Mouse (Mus musculus): ENCODE data around the gene Myt1. TPM values are rescaled to one million over a fixed set of nuclear protein-coding genes. Genes with fewer than 3 reads are reported as not detected.
A peak's percentile ranks its signal among the peaks of the same experiment; 100 is the strongest.

Myt1 gene
- polyA plus RNA-seq, 1 experiment from 2014 or later: 33.0 TPM

DNA sequence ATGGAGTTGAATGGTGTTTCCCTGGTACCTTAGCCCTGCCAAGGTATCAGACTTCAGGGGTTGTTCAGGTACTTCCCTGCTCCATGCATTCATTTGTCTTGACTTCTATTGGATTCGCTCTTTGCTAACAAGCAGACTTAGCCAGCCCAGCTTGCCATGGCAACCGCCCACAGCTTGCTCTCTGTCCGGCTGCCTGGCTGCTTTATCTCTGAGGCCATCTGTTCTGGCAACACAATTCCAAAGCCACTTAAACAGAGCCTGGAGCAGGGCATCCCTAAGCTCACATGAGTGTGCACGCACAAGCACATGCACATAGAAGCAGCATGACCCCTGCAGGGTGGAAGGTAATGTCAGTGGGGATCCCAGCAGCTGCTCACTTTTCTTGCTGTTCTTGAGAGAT, 4.1 kb upstream of the Myt1 start:
- no peaks in the 10 kb centered on the region for H3K36me3 ChIP-seq
- H3K27me3 ChIP-seq (ENCODE audit: insufficient read depth, poor library complexity, severe bottlenecking): no peaks in the 10 kb centered on the region
- peak overlapping the region; percentile 78 for H3K27ac ChIP-seq
- no peak overlapping the region for H3K4me3 ChIP-seq
- peak; percentile 66 for DNase-seq (ENCODE audit: low spot score)
- WGBS: 27% methylated on average over 4 of the region's 4 CpGs
- no peaks in the 10 kb centered on the region for H3K9me3 ChIP-seq
- peaks cover 51% of the 10 kb centered on the region for H3K4me1 ChIP-seq (replicated peaks)

GRCm38 (mm10) chr2:181763886-181764527, 875 bp downstream of the Myt1 start:
- Histone ChIP-seq H3K4me3 (peak overlapping the region; percentile 54), H3K36me3 (no peaks in the 10 kb centered on the region), H3K4me1 (replicated peaks) (peaks cover 68% of the 10 kb centered on the region), H3K27ac (peak overlapping the region; percentile 89), H3K9me3 (no peaks in the 10 kb centered on the region), H3K27me3 (ENCODE audit: insufficient read depth, poor library complexity, severe bottlenecking) (no peaks in the 10 kb centered on the region)
- 17% methylated on average over 14 of the region's 14 CpGs for WGBS
- peak; percentile 59 for DNase-seq (ENCODE audit: low spot score)

DNA sequence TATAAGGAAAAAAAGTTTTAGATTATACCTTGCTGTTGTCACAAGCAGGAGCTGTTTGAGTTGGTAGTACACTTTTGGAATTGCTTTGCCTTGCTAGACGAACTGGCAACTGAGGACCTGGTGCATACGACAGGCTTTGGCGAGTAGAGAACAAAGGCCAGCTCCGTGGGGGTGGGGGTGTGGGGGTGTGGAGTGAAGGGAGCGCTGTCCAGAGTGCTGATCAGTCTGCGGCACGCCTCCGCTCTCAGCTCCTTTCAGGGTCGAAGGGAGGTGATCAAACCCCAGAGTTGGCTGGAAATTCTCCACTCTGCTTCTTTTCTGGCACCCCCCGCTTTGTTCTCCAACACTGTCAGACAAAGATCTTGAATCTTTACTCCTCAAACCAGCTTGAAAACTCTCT, 1.5 kb downstream of the Myt1 start:
- Histone ChIP-seq H3K27ac (peak overlapping the region; percentile 89), H3K4me1 (replicated peaks) (peaks cover 67% of the 10 kb centered on the region), H3K36me3 (no peaks in the 10 kb centered on the region), H3K9me3 (no peaks in the 10 kb centered on the region), H3K4me3 (peak overlapping the region; percentile 54), H3K27me3 (ENCODE audit: insufficient read depth, poor library complexity, severe bottlenecking) (no peaks in the 10 kb centered on the region)
- peak; percentile 79 for DNase-seq (ENCODE audit: low spot score)
- under 1% methylated on average over 10 of the region's 10 CpGs for WGBS

- Histone ChIP-seq H3K4me1 (replicated peaks) (peaks cover 60% of the 10 kb centered on the region), H3K9me3 (no peaks in the 10 kb centered on the region), H3K36me3 (no peaks in the 10 kb centered on the region), H3K4me3 (peak overlapping the region; percentile 54), H3K27me3 (ENCODE audit: insufficient read depth, poor library complexity, severe bottlenecking) (no peaks in the 10 kb centered on the region), H3K27ac (peak overlapping the region; percentile 89)
- 77% methylated on average over 4 of the region's 4 CpGs for WGBS
- DNase-seq (ENCODE audit: low spot score): no peak
Observed at GRCm38 (mm10) chr2:181765251-181765650, 2.1 kb downstream of the Myt1 start.

GRCm38 (mm10) chr2:181766672-181767557, 3.8 kb downstream of the Myt1 start:
- 64% methylated on average over 14 of the region's 14 CpGs for WGBS

GRCm38 (mm10) chr2:181768451-181768850, 5.3 kb downstream of the Myt1 start:
- no peak for DNase-seq (ENCODE audit: low spot score)
- Histone ChIP-seq H3K27ac (no peak overlapping the region), H3K36me3 (no peaks in the 10 kb centered on the region), H3K4me1 (replicated peaks) (peaks cover 49% of the 10 kb centered on the region), H3K4me3 (peak overlapping the region; percentile 46; the same call in 1 of the 2 replicates), H3K27me3 (ENCODE audit: insufficient read depth, poor library complexity, severe bottlenecking) (no peaks in the 10 kb centered on the region), H3K9me3 (no peaks in the 10 kb centered on the region)

More at GRCm38 (mm10) chr2:181766672-181767557, 3.8 kb downstream of the Myt1 start:
- peak; percentile 25 for DNase-seq (ENCODE audit: low spot score)
- Histone ChIP-seq H3K4me1 (replicated peaks) (peaks cover 52% of the 10 kb centered on the region), H3K4me3 (peak overlapping the region; percentile 46), H3K27ac (peak overlapping the region; percentile 89), H3K27me3 (ENCODE audit: insufficient read depth, poor library complexity, severe bottlenecking) (no peaks in the 10 kb centered on the region), H3K36me3 (no peaks in the 10 kb centered on the region), H3K9me3 (no peaks in the 10 kb centered on the region)

DNA sequence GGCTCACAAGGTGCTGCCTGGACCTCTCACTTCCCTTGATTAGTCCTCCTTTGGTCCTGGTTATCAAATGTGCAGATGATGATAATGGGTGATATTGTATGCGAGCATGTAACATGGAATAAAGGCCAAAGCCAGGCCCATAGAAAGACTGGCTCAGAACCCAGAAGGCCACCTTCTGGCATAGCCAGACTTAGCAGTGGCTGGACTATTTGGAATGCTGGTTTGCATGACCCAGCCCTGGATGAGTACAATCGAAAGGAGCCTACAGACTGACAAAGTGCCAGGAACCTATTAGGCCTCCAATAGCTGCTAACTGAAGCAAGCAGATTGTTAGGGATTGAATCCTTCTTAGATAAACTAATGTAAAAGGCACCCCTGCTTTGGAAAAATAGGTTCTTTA, 6.3 kb downstream of the Myt1 start:
- Histone ChIP-seq H3K4me1 (replicated peaks) (peaks cover 48% of the 10 kb centered on the region), H3K27me3 (ENCODE audit: insufficient read depth, poor library complexity, severe bottlenecking) (no peaks in the 10 kb centered on the region), H3K4me3 (peak overlapping the region; percentile 46; the same call in 1 of the 2 replicates), H3K9me3 (no peaks in the 10 kb centered on the region), H3K27ac (no peak overlapping the region), H3K36me3 (no peaks in the 10 kb centered on the region)
- 84% methylated on average over 2 of the region's 2 CpGs for WGBS
- no peak for DNase-seq (ENCODE audit: low spot score)

DNA sequence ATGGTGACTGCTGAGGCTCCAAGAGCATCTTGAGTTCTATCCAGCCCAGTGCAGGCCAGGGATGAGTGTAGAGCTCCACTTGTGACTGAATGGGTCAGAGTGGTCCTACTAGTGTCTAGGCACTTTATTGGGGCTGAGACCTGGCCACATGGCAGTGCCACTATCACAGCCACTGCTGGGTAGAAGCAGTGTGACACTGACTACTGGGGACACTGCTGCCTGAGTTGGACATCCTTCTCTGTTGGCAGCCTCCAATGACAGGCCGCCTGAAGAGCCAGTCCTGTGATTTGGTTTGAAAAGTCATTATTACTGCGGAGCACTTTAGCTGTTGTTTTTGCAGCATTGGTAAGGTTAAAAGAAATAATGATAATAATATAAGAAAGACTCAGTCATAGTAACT, 10.1 kb downstream of the Myt1 start:
- Histone ChIP-seq H3K27ac (no peak overlapping the region), H3K27me3 (ENCODE audit: insufficient read depth, poor library complexity, severe bottlenecking) (no peaks in the 10 kb centered on the region), H3K9me3 (no peaks in the 10 kb centered on the region), H3K4me1 (replicated peaks) (peaks cover 25% of the 10 kb centered on the region), H3K4me3 (no peak overlapping the region), H3K36me3 (no peaks in the 10 kb centered on the region)
- no peak for DNase-seq (ENCODE audit: low spot score)
- WGBS: 65% methylated on average over 2 of the region's 2 CpGs

DNA sequence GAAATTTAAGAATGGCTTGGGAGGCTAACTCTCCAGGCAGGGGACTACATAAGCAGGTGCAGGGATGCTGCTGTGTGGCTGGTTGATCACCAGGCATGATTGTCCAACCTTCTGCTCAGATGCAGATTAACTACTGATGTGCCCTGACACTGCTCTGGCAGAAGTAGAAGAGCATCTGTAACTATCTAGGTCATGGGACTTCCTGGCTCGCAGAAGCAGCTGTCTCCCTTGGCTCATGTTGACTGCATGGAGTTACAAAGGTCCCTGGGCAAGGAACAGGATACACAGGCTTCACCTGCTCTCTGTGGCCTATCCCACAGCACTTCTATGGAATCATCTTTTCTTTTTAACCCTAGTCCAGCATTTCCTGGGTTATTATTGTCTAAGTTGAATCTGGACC, 12.7 kb downstream of the Myt1 start:
- no peak overlapping the region for H3K4me3 ChIP-seq
- no peaks in the 10 kb centered on the region for H3K27me3 ChIP-seq (ENCODE audit: insufficient read depth, poor library complexity, severe bottlenecking)
- H3K27ac ChIP-seq: no peak overlapping the region
- peaks cover 20% of the 10 kb centered on the region for H3K4me1 ChIP-seq (replicated peaks)
- H3K9me3 ChIP-seq: no peaks in the 10 kb centered on the region
- no peak for DNase-seq (ENCODE audit: low spot score)
- no peaks in the 10 kb centered on the region for H3K36me3 ChIP-seq
- 78% methylated on average over 1 of the region's 1 CpGs for WGBS

- H3K4me1 ChIP-seq (replicated peaks): peaks cover 25% of the 10 kb centered on the region
- peaks cover 3% of the 10 kb centered on the region; the same call in 1 of the 2 replicates for H3K36me3 ChIP-seq
- DNase-seq (ENCODE audit: low spot score): no peak
- no peaks in the 10 kb centered on the region for H3K27me3 ChIP-seq (ENCODE audit: insufficient read depth, poor library complexity, severe bottlenecking)
- WGBS: 55% methylated on average over 2 of the region's 2 CpGs
- H3K9me3 ChIP-seq: no peaks in the 10 kb centered on the region
- H3K27ac ChIP-seq: no peak overlapping the region
- no peak overlapping the region for H3K4me3 ChIP-seq
Observed at GRCm38 (mm10) chr2:181777715-181778114, 14.6 kb downstream of the Myt1 start.

- 13% methylated on average over 1 of the region's 1 CpGs for WGBS
- H3K4me3 ChIP-seq: no peak overlapping the region
- H3K4me1 ChIP-seq (replicated peaks): peaks cover 11% of the 10 kb centered on the region
- H3K36me3 ChIP-seq: peaks cover 27% of the 10 kb centered on the region
- no peaks in the 10 kb centered on the region for H3K27me3 ChIP-seq (ENCODE audit: insufficient read depth, poor library complexity, severe bottlenecking)
- H3K27ac ChIP-seq: no peak overlapping the region
- H3K9me3 ChIP-seq: no peaks in the 10 kb centered on the region
- DNase-seq (ENCODE audit: low spot score): no peak
Observed at GRCm38 (mm10) chr2:181781421-181781820, 18.3 kb downstream of the Myt1 start.

DNA sequence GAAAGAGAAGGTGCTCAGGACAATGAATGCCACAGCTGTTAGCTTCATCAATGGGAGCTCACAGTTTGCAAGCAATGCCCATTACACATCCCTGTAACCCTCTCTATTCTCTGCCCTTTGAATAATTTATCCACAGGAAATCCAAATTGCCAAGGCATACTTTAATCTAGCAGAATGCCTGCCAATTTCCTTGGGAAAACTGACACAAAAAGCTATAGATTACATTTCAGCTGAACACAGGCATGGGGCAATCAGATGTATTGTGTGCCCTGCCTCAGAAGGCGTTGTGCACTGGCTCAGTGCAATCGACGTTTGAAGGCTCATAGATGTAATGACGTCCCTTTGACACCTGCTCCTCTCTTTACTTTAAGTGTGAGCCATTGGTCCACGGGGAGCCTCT, 24.7 kb downstream of the Myt1 start:
- Histone ChIP-seq H3K9me3 (no peaks in the 10 kb centered on the region), H3K4me3 (no peak overlapping the region), H3K36me3 (peaks cover 66% of the 10 kb centered on the region), H3K27me3 (ENCODE audit: insufficient read depth, poor library complexity, severe bottlenecking) (no peaks in the 10 kb centered on the region), H3K4me1 (replicated peaks) (no peaks in the 10 kb centered on the region), H3K27ac (no peak overlapping the region)
- 72% methylated on average over 5 of the region's 5 CpGs for WGBS
- DNase-seq (ENCODE audit: low spot score): no peak

DNA sequence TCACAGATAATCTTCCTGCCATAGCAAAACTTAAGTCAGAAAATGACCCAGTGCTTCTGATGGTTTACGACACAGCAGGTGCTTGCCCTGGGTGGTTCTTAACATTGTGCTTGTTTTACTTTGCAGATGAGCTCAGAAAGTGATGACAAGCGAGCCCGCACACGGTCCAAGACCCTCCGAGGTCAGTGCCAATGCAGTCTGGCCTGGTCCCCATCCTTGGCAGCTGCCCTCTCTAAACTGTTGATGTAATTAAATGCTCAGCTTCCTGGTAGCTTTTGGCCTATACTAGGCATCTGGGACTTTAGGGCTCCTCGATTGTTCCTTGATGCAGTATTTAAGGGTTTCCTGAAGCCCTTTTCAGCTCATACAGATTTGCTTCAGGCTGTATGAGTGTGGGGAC, 26.3 kb downstream of the Myt1 start:
- Histone ChIP-seq H3K27ac (no peak overlapping the region), H3K4me1 (replicated peaks) (no peaks in the 10 kb centered on the region), H3K9me3 (no peaks in the 10 kb centered on the region), H3K4me3 (no peak overlapping the region), H3K36me3 (peaks cover 61% of the 10 kb centered on the region; the same call in 1 of the 2 replicates), H3K27me3 (ENCODE audit: insufficient read depth, poor library complexity, severe bottlenecking) (no peaks in the 10 kb centered on the region)
- no peak for DNase-seq (ENCODE audit: low spot score)
- 83% methylated on average over 6 of the region's 6 CpGs for WGBS
